Mouse (Mus musculus): ENCODE measurements around the gene Nol3. TPM values are rescaled to one million over a fixed set of nuclear protein-coding genes. Genes with fewer than 3 reads are reported as not detected.
"Not testable (repeated sequence)": the region's sequence is repeated elsewhere in the genome, so short reads cannot be mapped to it uniquely, and the experiment has no call there.

The Nol3 gene
- total RNA-seq (2021) (10 to 100 TPM; 19.7 to 23.0 TPM), polyA plus RNA-seq (2012; rRNA removed) (17.3 and 19.1 TPM in 2 replicates)
- long read RNA-seq, transcript Nol3-201 (4 exons, 3,176 nt), result major isoform, 11 of 19 reads
- long read RNA-seq, partial matches to known transcripts, result 1 of 19 reads
- long read RNA-seq, other reads (novel, unspliced or antisense), result 7 of 19 reads

GRCm38 (mm10) chr8:105275840-105276239, at the start of gene Nol3:
TSS of gene Nol3 (plus strand) at chr8:105276140.
- no peak for DNase-seq
- peak within 1 kb of the TSS; percentile 43 for H3K4me3 ChIP-seq
- peak within 1 kb of the TSS; percentile 52 for H3K27ac ChIP-seq
- TF ChIP-seq POLR2A (IDR thresholded peaks at IDR 0.05; ENCODE audit: insufficient read depth, low read depth, low read length) (no peak), CTCF (IDR thresholded peaks at IDR 0.05) (no peak), EP300 (IDR thresholded peaks at IDR 0.05; ENCODE audit: insufficient read depth, low read depth, low read length) (no peak)
- no peaks in the 10 kb centered on the region for H3K79me2 ChIP-seq (replicated peaks; ENCODE audit: control insufficient read depth, insufficient read depth, low read length)
- WGBS, result 9% methylated on average over 10 of the region's 10 CpGs
- no peaks in the 10 kb centered on the region for H3K27me3 ChIP-seq (ENCODE audit: control insufficient read depth, insufficient read depth, low read length)
- no peaks in the 10 kb centered on the region for H3K36me3 ChIP-seq (ENCODE audit: control insufficient read depth, insufficient read depth, low read length)
- H3K4me1 ChIP-seq (ENCODE audit: control insufficient read depth, insufficient read depth, low read length), result peaks cover 2% of the 10 kb centered on the region; the same call in 1 of the 2 replicates
- H3K9ac ChIP-seq (ENCODE audit: low read depth, low read length), result peak within 1 kb of the TSS; percentile 17
- intact Hi-C loops (cut with DNase I), result no loop called here

GRCm38 (mm10) chr8:105231503-105232320, 44.2 kb upstream of the Nol3 start:
- Histone ChIP-seq H3K79me2 (replicated peaks; ENCODE audit: control insufficient read depth, insufficient read depth, low read length) (0 out of 2 replicates have a peak, but pooled peaks cover 1% of the 10 kb centered on the region), H3K27me3 (ENCODE audit: control insufficient read depth, insufficient read depth, low read length) (no peaks in the 10 kb centered on the region), H3K4me1 (ENCODE audit: control insufficient read depth, insufficient read depth, low read length) (no peaks in the 10 kb centered on the region; the same call in none of the 2 replicates), H3K27ac (no peak overlapping the region), H3K36me3 (ENCODE audit: control insufficient read depth, insufficient read depth, low read length) (peaks cover 8% of the 10 kb centered on the region), H3K9ac (ENCODE audit: low read depth, low read length) (no peak overlapping the region), H3K4me3 (no peak overlapping the region)
- intact Hi-C loops (cut with DNase I), result no loop called here
- 71% methylated on average over 12 of the region's 12 CpGs for WGBS
- TF ChIP-seq EP300 (IDR thresholded peaks at IDR 0.05; ENCODE audit: insufficient read depth, low read depth, low read length) (no peak), POLR2A (IDR thresholded peaks at IDR 0.05; ENCODE audit: insufficient read depth, low read depth, low read length) (no peak), CTCF (IDR thresholded peaks at IDR 0.05) (no peak)
- DNase-seq, result no peak

GRCm38 (mm10) chr8:105232321-105232693, 43.6 kb upstream of the Nol3 start:
- WGBS, result 96% methylated on average over 4 of the region's 4 CpGs

GRCm38 (mm10) chr8:105233126-105233935, 42.6 kb upstream of the Nol3 start:
- intact Hi-C loops (cut with DNase I), result no loop called here
- no peak overlapping the region; the same call in 1 of the 2 replicates for H3K27ac ChIP-seq
- H3K4me3 ChIP-seq, result no peak overlapping the region
- no peaks in the 10 kb centered on the region; the same call in none of the 2 replicates for H3K4me1 ChIP-seq (ENCODE audit: control insufficient read depth, insufficient read depth, low read length)
- H3K9ac ChIP-seq (ENCODE audit: low read depth, low read length), result no peak overlapping the region
- 73% methylated on average over 1 of the region's 1 CpGs for WGBS
- H3K27me3 ChIP-seq (ENCODE audit: control insufficient read depth, insufficient read depth, low read length), result no peaks in the 10 kb centered on the region
- DNase-seq, result no peak
- H3K36me3 ChIP-seq (ENCODE audit: control insufficient read depth, insufficient read depth, low read length), result peaks cover 8% of the 10 kb centered on the region
- H3K79me2 ChIP-seq (replicated peaks; ENCODE audit: control insufficient read depth, insufficient read depth, low read length), result 0 out of 2 replicates have a peak, but pooled peaks cover 1% of the 10 kb centered on the region
- TF ChIP-seq CTCF (IDR thresholded peaks at IDR 0.05), result no peak
- no peak for TF ChIP-seq EP300 (IDR thresholded peaks at IDR 0.05; ENCODE audit: insufficient read depth, low read depth, low read length)
- TF ChIP-seq POLR2A (IDR thresholded peaks at IDR 0.05; ENCODE audit: insufficient read depth, low read depth, low read length), result no peak

More at GRCm38 (mm10) chr8:105232321-105232693, 43.6 kb upstream of the Nol3 start:
- H3K36me3 ChIP-seq (ENCODE audit: control insufficient read depth, insufficient read depth, low read length); H3K27ac ChIP-seq; H3K9ac ChIP-seq (ENCODE audit: low read depth, low read length); H3K79me2 ChIP-seq (replicated peaks; ENCODE audit: control insufficient read depth, insufficient read depth, low read length); H3K4me1 ChIP-seq (ENCODE audit: control insufficient read depth, insufficient read depth, low read length); intact Hi-C loops (cut with DNase I); H3K4me3 ChIP-seq; DNase-seq; H3K27me3 ChIP-seq (ENCODE audit: control insufficient read depth, insufficient read depth, low read length): not testable (repeated sequence)

GRCm38 (mm10) chr8:105235206-105235605, 40.7 kb upstream of the Nol3 start:
- Histone ChIP-seq H3K9ac (ENCODE audit: low read depth, low read length) (no peak overlapping the region), H3K36me3 (ENCODE audit: control insufficient read depth, insufficient read depth, low read length) (peaks cover 8% of the 10 kb centered on the region), H3K4me3 (no peak overlapping the region), H3K27me3 (ENCODE audit: control insufficient read depth, insufficient read depth, low read length) (no peaks in the 10 kb centered on the region), H3K4me1 (ENCODE audit: control insufficient read depth, insufficient read depth, low read length) (no peaks in the 10 kb centered on the region; the same call in 1 of the 2 replicates), H3K27ac (no peak overlapping the region), H3K79me2 (replicated peaks; ENCODE audit: control insufficient read depth, insufficient read depth, low read length) (no peaks in the 10 kb centered on the region)
- WGBS, result 60% methylated on average over 1 of the region's 1 CpGs
- intact Hi-C loops (cut with DNase I), result no loop called here
- no peak for DNase-seq
- TF ChIP-seq EP300 (IDR thresholded peaks at IDR 0.05; ENCODE audit: insufficient read depth, low read depth, low read length), result no peak
- no peak for TF ChIP-seq POLR2A (IDR thresholded peaks at IDR 0.05; ENCODE audit: insufficient read depth, low read depth, low read length)
- TF ChIP-seq CTCF (IDR thresholded peaks at IDR 0.05), result no peak
